Mouse (Mus musculus) CH12.LX (cell line): ENCODE measurements around the gene Fkbp6.

Experiments used
- BHLHE40 ChIP-seq: IDR thresholded peaks from 2 replicates; pipeline ENCODE4 v1.6.1; 2011; ENCODE audit warnings: mild to moderate bottlenecking, low read depth, low read length, improper control_type of control experiment
- CHD2 ChIP-seq: IDR thresholded peaks from 2 replicates; pipeline ENCODE4 v1.6.1; 2011; ENCODE audit warnings: low read length, improper control_type of control experiment
- CTCF ChIP-seq, 2 experiments: IDR thresholded peaks in 1 of 2; conservative IDR thresholded peaks in 1 of 2; 2 replicates each; pipeline ENCODE4 v1.5.1; 2011 to 2012; ENCODE audit warnings: low read depth in 2 of 2, low read length in 2 of 2, improper control_type of control experiment in 1 of 2, inconsistent platforms in 1 of 2, mild to moderate bottlenecking in 1 of 2, moderate library complexity in 1 of 2
- EP300 ChIP-seq: IDR thresholded peaks from 2 replicates; pipeline ENCODE4 v1.6.1; 2011; ENCODE audit warnings: low read length, improper control_type of control experiment
- GABPA ChIP-seq: IDR thresholded peaks from 2 replicates; pipeline ENCODE4 v1.6.1; 2012; ENCODE audit warnings: low read depth, low read length, improper control_type of control experiment, inconsistent platforms; ENCODE audit not compliant: insufficient replicate concordance
- MAX ChIP-seq: IDR thresholded peaks from 2 replicates; pipeline ENCODE4 v1.6.1; 2011; ENCODE audit warnings: low read length, improper control_type of control experiment
- MAZ ChIP-seq: IDR thresholded peaks from 2 replicates; pipeline ENCODE4 v1.6.1; 2012; ENCODE audit warnings: low read depth, mild to moderate bottlenecking, inconsistent platforms, low read length, improper control_type of control experiment, moderate library complexity
- MEF2A ChIP-seq: IDR thresholded peaks from 2 replicates; pipeline ENCODE4 v1.6.1; 2014; ENCODE audit warnings: low read depth, mild to moderate bottlenecking, inconsistent platforms, low read length, improper control_type of control experiment, borderline replicate concordance
- MYC ChIP-seq: IDR thresholded peaks from 2 replicates; pipeline ENCODE4 v1.6.1; 2011; ENCODE audit warnings: low read depth, mild to moderate bottlenecking, improper control_type of control experiment, low read length
- PAX5 ChIP-seq: IDR thresholded peaks from 2 replicates; pipeline ENCODE4 v1.6.1; 2012; ENCODE audit warnings: low read length, inconsistent platforms, mixed read lengths
- POLR2A ChIP-seq: IDR thresholded peaks from 2 replicates; pipeline ENCODE4 v1.6.1; 2011; ENCODE audit warnings: low read depth, mild to moderate bottlenecking, improper control_type of control experiment, low read length
- SMC3 ChIP-seq: IDR thresholded peaks from 2 replicates; pipeline ENCODE4 v1.6.1; 2011; ENCODE audit warnings: low read depth, low read length, improper control_type of control experiment
- TBP ChIP-seq: conservative IDR thresholded peaks from 2 replicates; pipeline ENCODE4 v1.6.1; 2011; ENCODE audit warnings: low read depth, low read length, improper control_type of control experiment
- ZNF384 ChIP-seq: IDR thresholded peaks from 2 replicates; pipeline ENCODE4 v1.6.1; 2012; ENCODE audit warnings: low read depth, low read length, improper control_type of control experiment, inconsistent platforms

DNA sequence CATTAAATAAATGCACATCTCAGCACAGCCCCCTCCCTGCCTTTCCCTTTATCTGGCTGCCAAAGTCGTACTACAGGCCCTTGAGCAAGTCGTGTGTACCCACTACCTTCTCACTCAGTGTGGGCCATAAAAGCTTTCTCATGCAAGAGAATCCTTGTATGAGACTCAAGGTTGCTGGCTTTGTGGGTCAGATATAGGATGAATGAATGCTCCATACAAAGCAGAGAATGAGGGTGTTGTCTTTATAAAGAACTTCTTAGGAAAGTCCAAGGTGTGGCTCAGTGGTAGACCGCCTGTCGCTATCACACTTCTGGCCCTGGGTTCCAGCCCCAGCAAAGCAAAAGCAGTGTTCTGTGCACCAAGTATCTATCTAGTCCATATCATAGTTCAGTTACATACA is 103.3 kb downstream of the Fkbp6 start:
- TF ChIP-seq CTCF (conservative IDR thresholded peaks at IDR 0.05 in 1 of 2, IDR thresholded peaks at IDR 0.05 in 1 of 2; ENCODE audit: low read depth in 2 of 2, low read length in 2 of 2) (no peak), PAX5 (no peak), MYC (no peak), BHLHE40 (no peak), EP300 (no peak), CHD2 (no peak), TBP (no peak), POLR2A (no peak), ZNF384 (no peak), GABPA (no peak), MAZ (no peak), MEF2A (no peak), MAX (no peak), SMC3 (no peak)
